Mouse (Mus musculus): ENCODE measurements around the gene Ankrd6. TPM values are rescaled to one million over a fixed set of nuclear protein-coding genes. Genes with fewer than 3 reads are reported as not detected.

Ankrd6 gene
- polyA plus RNA-seq, 1 experiment from 2014 or later, result 0.08 TPM

DNA sequence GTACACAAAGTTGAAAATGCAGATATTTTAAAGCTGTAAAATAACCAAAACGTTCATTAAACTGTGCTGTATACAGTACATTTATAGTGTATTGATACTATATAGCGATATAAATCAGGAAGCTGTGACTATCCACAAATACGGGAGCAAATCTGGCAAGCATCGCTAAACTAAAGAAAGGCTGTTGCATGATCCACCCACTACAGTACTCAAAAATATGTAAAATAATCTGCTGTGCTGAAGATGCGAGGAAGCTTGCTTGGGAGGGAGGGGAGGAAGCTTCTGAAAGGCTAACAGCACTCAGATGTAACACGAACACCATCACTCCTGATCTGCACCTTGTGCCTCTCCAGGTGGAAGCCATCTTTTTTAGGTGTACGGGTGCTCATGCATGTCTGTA is 46.8 kb downstream of the Ankrd6 start:
- ATAC-seq (no peak), DNase-seq (ENCODE audit: low read depth, low spot score) (no peak)
- in situ Hi-C loops (cut with MboI; ENCODE audit: low pct_unique_long_range_greater_than_20kb), result no loop called here
- CTCF ChIA-PET, result no interaction called here
- no peak for TF ChIP-seq CTCF (IDR thresholded peaks at IDR 0.05)
- no peaks in the 10 kb centered on the region for H3K27me3 ChIP-seq
- POLR2A ChIA-PET, result no interaction called here

DNA sequence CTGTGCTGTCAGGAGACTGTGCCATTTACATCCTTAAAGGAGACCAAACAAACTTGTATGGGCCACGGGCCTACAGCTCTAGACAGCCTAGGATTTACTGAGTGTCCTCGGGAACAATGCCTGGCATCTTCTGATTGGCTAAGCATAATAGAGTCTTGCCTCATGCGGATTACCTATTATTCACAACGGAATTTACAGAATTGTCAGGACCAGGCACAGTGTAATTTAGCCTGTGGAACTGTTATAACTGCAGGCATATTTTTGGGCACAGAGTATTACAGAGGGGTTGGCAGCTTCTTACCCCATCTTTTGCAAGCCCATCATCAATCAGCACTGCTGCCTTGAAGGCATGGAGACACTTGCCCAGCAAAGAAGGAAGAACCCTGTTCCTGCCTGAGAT is 51.6 kb downstream of the Ankrd6 start:
- ATAC-seq (no peak), DNase-seq (ENCODE audit: low read depth, low spot score) (no peak)
- in situ Hi-C loops (cut with MboI; ENCODE audit: low pct_unique_long_range_greater_than_20kb), result no loop called here
- no peaks in the 10 kb centered on the region for H3K27me3 ChIP-seq
- TF ChIP-seq CTCF (IDR thresholded peaks at IDR 0.05), result no peak
- POLR2A ChIA-PET, result no interaction called here
- CTCF ChIA-PET, result no interaction called here

DNA sequence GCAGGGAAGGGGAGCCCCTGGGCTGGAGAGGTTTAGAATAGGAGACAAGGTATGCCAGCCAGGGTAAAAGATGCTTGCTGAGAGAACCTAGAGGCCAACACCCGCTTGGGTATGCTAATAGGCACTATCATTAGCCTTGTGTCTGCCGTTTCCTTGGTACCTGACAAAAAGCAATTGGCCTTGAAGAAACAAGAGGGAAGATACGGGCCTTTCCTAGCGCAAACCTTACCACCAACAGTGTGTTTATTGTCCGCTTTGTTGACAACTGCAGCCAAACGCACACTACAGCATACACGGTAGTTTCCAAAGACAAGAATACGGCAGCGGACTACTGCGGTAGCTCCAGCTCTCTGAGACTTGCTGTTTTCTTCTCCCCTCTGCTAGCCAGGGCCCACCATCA is 59.3 kb downstream of the Ankrd6 start:
- TF ChIP-seq CTCF (IDR thresholded peaks at IDR 0.05), result no peak
- in situ Hi-C loops (cut with MboI; ENCODE audit: low pct_unique_long_range_greater_than_20kb), result no loop called here
- CTCF ChIA-PET, result no interaction called here
- ATAC-seq (no peak), DNase-seq (ENCODE audit: low read depth, low spot score) (no peak)
- POLR2A ChIA-PET, result no interaction called here
- no peaks in the 10 kb centered on the region for H3K27me3 ChIP-seq

DNA sequence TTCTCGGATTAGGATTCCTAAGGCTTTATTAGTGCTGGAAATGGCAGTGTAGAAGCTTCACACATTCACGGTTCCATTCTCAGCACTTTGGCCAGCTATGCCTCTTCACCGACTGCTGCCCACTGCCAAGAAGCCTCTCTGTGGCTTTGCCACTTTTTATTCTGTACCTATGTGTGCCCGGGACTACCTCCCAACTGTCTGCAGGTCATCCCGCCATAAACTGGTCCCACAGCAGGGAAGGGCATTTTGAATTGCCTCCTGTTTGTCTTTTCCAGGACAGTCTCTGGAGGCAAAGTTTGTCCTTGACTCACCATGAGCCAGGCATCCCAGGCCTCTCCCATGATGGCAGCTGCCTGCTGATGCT is 59.9 kb downstream of the Ankrd6 start:
- ATAC-seq, result no peak
- POLR2A ChIA-PET, result no interaction called here
- in situ Hi-C loops (cut with MboI; ENCODE audit: low pct_unique_long_range_greater_than_20kb), result no loop called here

DNA sequence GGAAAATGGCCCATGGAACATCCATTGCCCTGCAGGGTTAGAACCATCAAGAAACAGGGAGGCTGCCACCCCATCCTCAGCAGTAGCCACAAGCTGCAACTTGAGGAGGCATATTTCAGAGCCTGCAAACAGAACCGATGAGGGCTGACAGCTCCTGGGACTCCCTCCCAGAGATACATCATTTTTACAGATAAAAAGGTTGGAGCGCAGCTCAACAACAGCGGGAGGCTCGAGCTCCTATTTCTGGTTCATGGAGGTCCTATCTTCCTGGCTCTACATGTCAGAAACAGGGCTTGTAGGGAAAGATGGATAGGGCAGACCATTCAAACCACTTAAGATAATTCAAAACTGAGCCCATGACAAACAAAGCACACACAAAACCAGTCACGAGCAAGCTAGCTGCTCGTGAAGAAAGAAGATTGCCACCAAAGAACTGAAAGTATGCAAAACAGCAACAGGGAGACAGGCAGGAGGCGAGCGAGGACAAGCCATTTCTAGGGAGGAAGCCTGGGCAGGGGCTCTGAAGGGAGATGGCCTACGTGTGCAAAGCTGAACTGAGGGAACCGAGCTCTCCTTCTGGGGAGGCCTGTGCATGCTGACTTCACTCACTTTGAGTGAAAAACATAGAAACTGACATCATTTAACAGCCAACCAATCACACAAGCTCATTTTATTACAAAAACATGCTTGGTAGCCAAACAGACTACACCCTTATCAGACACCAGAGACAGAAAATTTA is 60.5 kb downstream of the Ankrd6 start:
- ChIA-PET POLR2A (no interaction called here), CTCF (interaction anchor here (1.1 kb wide), 1 partner anchor 28 kb away, joined by 3 read pairs; no protein-coding TSS in a partner anchor)
- ATAC-seq, result no peak
- DNase-seq (ENCODE audit: low read depth, low spot score), result no peak
- TF ChIP-seq CTCF (IDR thresholded peaks at IDR 0.05), result no peak
- in situ Hi-C loops (cut with MboI; ENCODE audit: low pct_unique_long_range_greater_than_20kb), result no loop called here
- no peaks in the 10 kb centered on the region for H3K27me3 ChIP-seq

More for the DNA sequence above, 59.9 kb downstream of the Ankrd6 start:
- DNase-seq (ENCODE audit: low read depth, low spot score), result no peak
- CTCF ChIA-PET, result no interaction called here
- no peak for TF ChIP-seq CTCF (IDR thresholded peaks at IDR 0.05)
- H3K27me3 ChIP-seq, result no peaks in the 10 kb centered on the region

GRCm38 (mm10) chr4:32889246-32889645 is 61.4 kb downstream of the Ankrd6 start:
- CTCF ChIA-PET, result interaction anchor here (1.1 kb wide), 1 partner anchor 27 kb away, joined by 3 read pairs; no protein-coding TSS in a partner anchor
- DNase-seq (ENCODE audit: low read depth, low spot score), result no peak
- no peaks in the 10 kb centered on the region for H3K27me3 ChIP-seq
- ATAC-seq, result no peak
- POLR2A ChIA-PET, result no interaction called here
- in situ Hi-C loops (cut with MboI; ENCODE audit: low pct_unique_long_range_greater_than_20kb), result no loop called here
- no peak for TF ChIP-seq CTCF (IDR thresholded peaks at IDR 0.05)

GRCm38 (mm10) chr4:32886479-32886878 is 64.2 kb downstream of the Ankrd6 start:
- in situ Hi-C loops (cut with MboI; ENCODE audit: low pct_unique_long_range_greater_than_20kb), result no loop called here
- DNase-seq (ENCODE audit: low read depth, low spot score) (no peak), ATAC-seq (no peak)
- CTCF ChIA-PET, result no interaction called here
- TF ChIP-seq CTCF (IDR thresholded peaks at IDR 0.05), result no peak
- POLR2A ChIA-PET, result no interaction called here
- H3K27me3 ChIP-seq, result no peaks in the 10 kb centered on the region

- no peak for TF ChIP-seq CTCF (IDR thresholded peaks at IDR 0.05)
- ATAC-seq (no peak), DNase-seq (ENCODE audit: low read depth, low spot score) (no peak)
- ChIA-PET CTCF (no interaction called here), POLR2A (no interaction called here)
- in situ Hi-C loops (cut with MboI; ENCODE audit: low pct_unique_long_range_greater_than_20kb), result no loop called here
- no peaks in the 10 kb centered on the region for H3K27me3 ChIP-seq
Measured at GRCm38 (mm10) chr4:32884599-32884998, 66.0 kb downstream of the Ankrd6 start.

- ATAC-seq (no peak), DNase-seq (ENCODE audit: low read depth, low spot score) (no peak)
- CTCF ChIA-PET, result no interaction called here
- POLR2A ChIA-PET, result no interaction called here
- in situ Hi-C loops (cut with MboI; ENCODE audit: low pct_unique_long_range_greater_than_20kb), result no loop called here
- no peak for TF ChIP-seq CTCF (IDR thresholded peaks at IDR 0.05)
- no peaks in the 10 kb centered on the region for H3K27me3 ChIP-seq
Measured at GRCm38 (mm10) chr4:32881001-32881400, 69.6 kb downstream of the Ankrd6 start.

DNA sequence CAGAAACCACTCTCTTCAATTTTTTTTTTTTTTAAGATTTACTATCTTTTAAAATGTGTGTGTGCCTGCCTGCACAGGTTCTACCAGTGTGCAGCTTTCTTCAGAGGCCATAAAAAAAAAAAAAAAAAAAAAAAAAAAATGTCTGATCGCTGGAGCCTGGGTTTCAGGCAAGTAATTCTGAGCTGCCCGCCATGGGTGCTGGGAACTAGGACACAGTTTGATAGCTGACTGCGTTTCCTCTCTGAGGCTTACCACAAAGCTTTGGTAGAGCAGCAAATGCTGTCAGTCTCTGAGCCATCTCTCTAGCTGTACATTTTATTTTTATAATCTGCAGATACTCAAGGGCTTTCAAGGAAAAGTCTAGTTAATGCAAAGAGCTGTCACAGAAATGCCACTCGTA is 76.0 kb downstream of the Ankrd6 start:
- no peak for TF ChIP-seq CTCF (IDR thresholded peaks at IDR 0.05)
- in situ Hi-C loops (cut with MboI; ENCODE audit: low pct_unique_long_range_greater_than_20kb), result no loop called here
- ChIA-PET POLR2A (no interaction called here), CTCF (no interaction called here)
- ATAC-seq (no peak), DNase-seq (ENCODE audit: low read depth, low spot score) (no peak)
- no peaks in the 10 kb centered on the region for H3K27me3 ChIP-seq

DNA sequence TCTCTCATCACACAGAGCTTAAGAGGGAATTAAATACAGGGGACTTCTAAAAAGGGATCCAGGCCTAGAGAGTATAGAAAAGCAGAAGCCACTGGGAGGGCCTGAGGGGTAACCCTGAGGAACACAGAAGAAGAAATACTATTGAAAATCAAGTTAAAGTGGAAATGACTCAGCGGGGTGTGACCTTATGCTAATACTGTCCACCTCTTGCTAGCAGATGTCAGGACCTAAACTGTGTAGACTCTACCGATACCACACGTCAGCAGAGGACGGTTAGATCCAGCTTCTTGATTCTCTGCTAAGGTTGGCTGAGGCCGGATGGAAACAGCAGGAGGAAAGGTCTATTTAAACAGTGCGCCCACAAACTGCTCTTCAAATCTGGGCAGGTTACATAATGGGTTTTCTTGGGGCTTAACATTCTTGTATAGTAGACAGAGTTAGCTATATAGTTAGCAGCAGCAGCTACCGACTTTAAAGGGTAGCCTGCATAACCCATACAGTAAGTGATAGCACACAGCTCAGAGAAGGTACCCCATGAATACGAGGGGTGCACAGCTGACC is 78.4 kb downstream of the Ankrd6 start:
- in situ Hi-C loops (cut with MboI; ENCODE audit: low pct_unique_long_range_greater_than_20kb), result no loop called here
- ATAC-seq (no peak), DNase-seq (ENCODE audit: low read depth, low spot score) (no peak)
- TF ChIP-seq CTCF (IDR thresholded peaks at IDR 0.05), result no peak
- ChIA-PET CTCF (no interaction called here), POLR2A (no interaction called here)
- H3K27me3 ChIP-seq, result no peaks in the 10 kb centered on the region

GRCm38 (mm10) chr4:32869370-32869769 is 81.3 kb downstream of the Ankrd6 start:
- no peak for TF ChIP-seq CTCF (IDR thresholded peaks at IDR 0.05)
- H3K27me3 ChIP-seq, result peaks cover under 1% of the 10 kb centered on the region
- ChIA-PET CTCF (no interaction called here), POLR2A (no interaction called here)
- ATAC-seq (no peak), DNase-seq (ENCODE audit: low read depth, low spot score) (no peak)
- in situ Hi-C loops (cut with MboI; ENCODE audit: low pct_unique_long_range_greater_than_20kb), result no loop called here
